Mouse (Mus musculus): ENCODE results near the gene Slc25a21. TPM values are rescaled to one million over a fixed set of nuclear protein-coding genes. Genes with fewer than 3 reads are reported as not detected.

Slc25a21 gene
- polyA plus RNA-seq, 1 experiment from 2014 or later = 0.23 TPM

- WGBS = under 1% methylated on average over 36 of the region's 36 CpGs
- Histone ChIP-seq H3K4me1 (ENCODE audit: control insufficient read depth, insufficient read depth, low read length) (no peaks in the 10 kb centered on the region), H3K27me3 (ENCODE audit: control insufficient read depth, insufficient read depth, low read length) (peaks cover 73% of the 10 kb centered on the region), H3K27ac (ENCODE audit: low read depth, low read length) (no peak overlapping the region), H3K4me3 (ENCODE audit: low read depth, low read length) (no peak overlapping the region), H3K9me3 (ENCODE audit: control insufficient read depth, low read length) (no peaks in the 10 kb centered on the region), H3K36me3 (ENCODE audit: control insufficient read depth, insufficient read depth, low read length) (no peaks in the 10 kb centered on the region), H3K4me2 (ENCODE audit: low read depth, low read length) (no peak overlapping the region), H3K9ac (replicated peaks; ENCODE audit: low read depth, low read length) (no peak overlapping the region)
- 0 out of 2 replicates have a peak, but pooled peaks have one; percentile 18 for ATAC-seq (ENCODE audit: low read depth)
Observed at GRCm38 (mm10) chr12:56697011-56697740, 500.1 kb downstream of the Slc25a21 start.

DNA sequence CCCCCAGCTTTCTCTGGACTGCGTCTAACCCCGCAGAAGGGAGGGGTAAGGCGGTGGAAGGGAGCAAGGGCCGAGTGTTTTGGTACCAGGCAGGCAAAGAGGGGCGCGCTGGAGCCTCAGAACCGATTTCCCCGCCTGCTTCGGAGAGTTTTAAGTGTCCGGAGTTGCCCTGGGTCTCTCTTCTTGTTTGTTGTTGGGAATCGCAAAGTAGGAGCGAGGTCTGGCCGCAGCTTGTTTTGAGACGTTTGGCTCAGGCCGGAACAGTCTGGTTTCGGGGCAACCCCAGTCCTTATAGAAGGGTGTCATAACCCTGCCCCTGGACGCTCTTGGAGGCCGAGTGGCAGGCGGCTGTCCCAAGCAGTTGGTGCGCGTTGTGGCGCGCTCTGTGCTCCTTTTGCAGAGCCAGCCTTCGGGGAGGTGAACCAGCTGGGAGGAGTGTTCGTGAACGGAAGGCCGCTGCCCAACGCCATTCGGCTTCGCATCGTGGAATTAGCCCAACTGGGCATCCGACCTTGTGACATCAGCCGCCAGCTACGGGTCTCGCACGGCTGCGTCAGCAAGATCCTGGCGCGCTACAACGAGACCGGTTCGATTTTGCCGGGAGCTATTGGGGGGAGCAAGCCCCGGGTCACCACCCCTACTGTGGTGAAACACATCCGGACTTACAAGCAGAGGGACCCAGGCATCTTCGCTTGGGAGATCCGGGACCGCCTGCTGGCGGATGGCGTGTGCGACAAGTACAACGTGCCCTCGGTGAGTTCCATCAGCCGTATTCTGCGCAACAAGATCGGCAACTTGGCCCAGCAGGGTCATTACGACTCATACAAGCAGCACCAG is 500.9 kb downstream of the Slc25a21 start:
- Histone ChIP-seq H3K4me2 (ENCODE audit: low read depth, low read length) (no peak overlapping the region), H3K27me3 (ENCODE audit: control insufficient read depth, insufficient read depth, low read length) (peaks cover 76% of the 10 kb centered on the region), H3K9me3 (ENCODE audit: control insufficient read depth, low read length) (no peaks in the 10 kb centered on the region), H3K9ac (replicated peaks; ENCODE audit: low read depth, low read length) (no peak overlapping the region), H3K36me3 (ENCODE audit: control insufficient read depth, insufficient read depth, low read length) (no peaks in the 10 kb centered on the region), H3K27ac (ENCODE audit: low read depth, low read length) (no peak overlapping the region), H3K4me3 (ENCODE audit: low read depth, low read length) (no peak overlapping the region; the same call in 1 of the 2 replicates), H3K4me1 (ENCODE audit: control insufficient read depth, insufficient read depth, low read length) (no peaks in the 10 kb centered on the region)
- 0 out of 2 replicates have a peak, but pooled peaks have one; percentile 19 for ATAC-seq (ENCODE audit: low read depth)
- WGBS = under 1% methylated on average over 56 of the region's 57 CpGs

GRCm38 (mm10) chr12:56695358-56696173 is 501.7 kb downstream of the Slc25a21 start:
- no peaks in the 10 kb centered on the region for H3K9me3 ChIP-seq (ENCODE audit: control insufficient read depth, low read length)
- peak; percentile 83; the same call in 1 of the 2 replicates for ATAC-seq (ENCODE audit: low read depth)
- no peak overlapping the region for H3K9ac ChIP-seq (replicated peaks; ENCODE audit: low read depth, low read length)
- H3K36me3 ChIP-seq (ENCODE audit: control insufficient read depth, insufficient read depth, low read length) = no peaks in the 10 kb centered on the region
- peak overlapping the region; percentile 17; the same call in 1 of the 2 replicates for H3K4me3 ChIP-seq (ENCODE audit: low read depth, low read length)
- H3K4me2 ChIP-seq (ENCODE audit: low read depth, low read length) = peak overlapping the region; percentile 26; the same call in 1 of the 2 replicates
- H3K27ac ChIP-seq (ENCODE audit: low read depth, low read length) = no peak overlapping the region
- H3K4me1 ChIP-seq (ENCODE audit: control insufficient read depth, insufficient read depth, low read length) = no peaks in the 10 kb centered on the region
- H3K27me3 ChIP-seq (ENCODE audit: control insufficient read depth, insufficient read depth, low read length) = peaks cover 73% of the 10 kb centered on the region
- under 1% methylated on average over 41 of the region's 41 CpGs for WGBS

GRCm38 (mm10) chr12:56694936-56695335 is 502.3 kb downstream of the Slc25a21 start:
- H3K4me3 ChIP-seq (ENCODE audit: low read depth, low read length) = no peak overlapping the region
- no peak overlapping the region; the same call in 1 of the 2 replicates for H3K4me2 ChIP-seq (ENCODE audit: low read depth, low read length)

DNA sequence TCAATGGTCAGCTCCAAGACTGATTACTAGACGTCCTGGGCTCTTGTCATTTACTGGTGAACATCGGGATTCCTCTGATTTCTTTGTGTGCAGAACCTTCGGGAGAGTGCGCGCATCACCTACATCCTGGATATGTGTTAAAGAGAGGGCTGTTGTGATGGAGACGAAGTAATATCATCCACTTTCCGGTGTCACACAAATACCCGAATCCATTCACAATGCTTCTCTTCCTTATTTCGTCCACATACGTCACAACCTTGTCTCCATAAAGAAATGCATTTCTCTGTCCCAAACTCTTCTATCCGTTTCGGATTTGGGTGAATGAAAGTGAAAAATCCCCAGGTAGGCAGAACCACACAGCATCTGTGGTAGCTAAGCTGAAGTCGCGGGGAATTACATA is 502.9 kb downstream of the Slc25a21 start:
- Histone ChIP-seq H3K9me3 (ENCODE audit: control insufficient read depth, low read length) (no peaks in the 10 kb centered on the region), H3K4me3 (ENCODE audit: low read depth, low read length) (no peak overlapping the region), H3K27me3 (ENCODE audit: control insufficient read depth, insufficient read depth, low read length) (peaks cover 73% of the 10 kb centered on the region), H3K4me2 (ENCODE audit: low read depth, low read length) (no peak overlapping the region), H3K4me1 (ENCODE audit: control insufficient read depth, insufficient read depth, low read length) (no peaks in the 10 kb centered on the region), H3K9ac (replicated peaks; ENCODE audit: low read depth, low read length) (no peak overlapping the region), H3K27ac (ENCODE audit: low read depth, low read length) (no peak overlapping the region), H3K36me3 (ENCODE audit: control insufficient read depth, insufficient read depth, low read length) (no peaks in the 10 kb centered on the region)
- no peak for ATAC-seq (ENCODE audit: low read depth)
- WGBS = 3% methylated on average over 14 of the region's 14 CpGs

More at GRCm38 (mm10) chr12:56694936-56695335, 502.3 kb downstream of the Slc25a21 start:
- H3K27ac ChIP-seq (ENCODE audit: low read depth, low read length) = no peak overlapping the region
- peaks cover 73% of the 10 kb centered on the region for H3K27me3 ChIP-seq (ENCODE audit: control insufficient read depth, insufficient read depth, low read length)
- WGBS = under 1% methylated on average over 11 of the region's 11 CpGs
- H3K9me3 ChIP-seq (ENCODE audit: control insufficient read depth, low read length) = no peaks in the 10 kb centered on the region
- H3K4me1 ChIP-seq (ENCODE audit: control insufficient read depth, insufficient read depth, low read length) = no peaks in the 10 kb centered on the region
- no peaks in the 10 kb centered on the region for H3K36me3 ChIP-seq (ENCODE audit: control insufficient read depth, insufficient read depth, low read length)
- no peak for ATAC-seq (ENCODE audit: low read depth)
- H3K9ac ChIP-seq (replicated peaks; ENCODE audit: low read depth, low read length) = no peak overlapping the region

DNA sequence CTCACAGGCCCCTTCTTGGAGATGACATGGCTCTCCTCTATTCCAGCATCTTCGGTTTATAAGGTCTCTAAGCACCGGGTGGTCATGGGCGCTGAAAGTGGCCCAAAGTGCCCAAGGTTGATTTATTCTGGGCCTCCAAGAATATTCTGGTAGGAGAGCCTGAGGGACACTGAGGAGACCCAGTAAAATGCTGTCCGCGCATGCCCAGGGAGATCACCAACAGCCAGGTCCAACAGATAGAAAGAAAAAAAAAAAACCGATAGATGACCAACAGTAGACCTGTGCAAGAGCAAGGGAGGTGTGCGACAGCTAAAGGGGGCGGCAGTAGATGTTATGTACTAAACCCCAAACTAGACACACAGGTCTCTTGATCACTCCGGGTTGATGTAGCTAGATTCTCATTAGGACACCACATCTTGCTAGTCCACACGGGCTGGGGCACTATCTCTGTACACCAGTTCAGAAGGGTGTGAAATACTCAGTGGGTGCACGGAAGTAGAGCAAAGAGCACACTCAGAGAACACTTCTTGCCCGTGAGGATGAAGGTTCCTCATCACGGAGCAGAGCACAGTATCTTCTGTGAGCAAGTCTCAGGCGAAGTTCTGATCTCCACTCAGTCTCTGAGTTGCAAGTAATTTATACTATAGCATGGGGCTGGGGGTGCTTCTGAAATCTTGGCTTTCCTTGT is 503.7 kb downstream of the Slc25a21 start:
- Histone ChIP-seq H3K36me3 (ENCODE audit: control insufficient read depth, insufficient read depth, low read length) (no peaks in the 10 kb centered on the region), H3K27me3 (ENCODE audit: control insufficient read depth, insufficient read depth, low read length) (peaks cover 73% of the 10 kb centered on the region), H3K9me3 (ENCODE audit: control insufficient read depth, low read length) (no peaks in the 10 kb centered on the region), H3K4me2 (ENCODE audit: low read depth, low read length) (no peak overlapping the region), H3K4me1 (ENCODE audit: control insufficient read depth, insufficient read depth, low read length) (no peaks in the 10 kb centered on the region), H3K9ac (replicated peaks; ENCODE audit: low read depth, low read length) (no peak overlapping the region), H3K4me3 (ENCODE audit: low read depth, low read length) (no peak overlapping the region), H3K27ac (ENCODE audit: low read depth, low read length) (no peak overlapping the region)
- ATAC-seq (ENCODE audit: low read depth) = no peak
- 6% methylated on average over 14 of the region's 14 CpGs for WGBS

GRCm38 (mm10) chr12:56692536-56692935 is 504.7 kb downstream of the Slc25a21 start:
- ATAC-seq (ENCODE audit: low read depth) = no peak
- Histone ChIP-seq H3K4me2 (ENCODE audit: low read depth, low read length) (no peak overlapping the region), H3K4me3 (ENCODE audit: low read depth, low read length) (no peak overlapping the region), H3K36me3 (ENCODE audit: control insufficient read depth, insufficient read depth, low read length) (no peaks in the 10 kb centered on the region), H3K9me3 (ENCODE audit: control insufficient read depth, low read length) (no peaks in the 10 kb centered on the region), H3K9ac (replicated peaks; ENCODE audit: low read depth, low read length) (no peak overlapping the region), H3K27ac (ENCODE audit: low read depth, low read length) (no peak overlapping the region), H3K27me3 (ENCODE audit: control insufficient read depth, insufficient read depth, low read length) (peaks cover 75% of the 10 kb centered on the region), H3K4me1 (ENCODE audit: control insufficient read depth, insufficient read depth, low read length) (no peaks in the 10 kb centered on the region)
- WGBS = 2% methylated on average over 19 of the region's 19 CpGs

DNA sequence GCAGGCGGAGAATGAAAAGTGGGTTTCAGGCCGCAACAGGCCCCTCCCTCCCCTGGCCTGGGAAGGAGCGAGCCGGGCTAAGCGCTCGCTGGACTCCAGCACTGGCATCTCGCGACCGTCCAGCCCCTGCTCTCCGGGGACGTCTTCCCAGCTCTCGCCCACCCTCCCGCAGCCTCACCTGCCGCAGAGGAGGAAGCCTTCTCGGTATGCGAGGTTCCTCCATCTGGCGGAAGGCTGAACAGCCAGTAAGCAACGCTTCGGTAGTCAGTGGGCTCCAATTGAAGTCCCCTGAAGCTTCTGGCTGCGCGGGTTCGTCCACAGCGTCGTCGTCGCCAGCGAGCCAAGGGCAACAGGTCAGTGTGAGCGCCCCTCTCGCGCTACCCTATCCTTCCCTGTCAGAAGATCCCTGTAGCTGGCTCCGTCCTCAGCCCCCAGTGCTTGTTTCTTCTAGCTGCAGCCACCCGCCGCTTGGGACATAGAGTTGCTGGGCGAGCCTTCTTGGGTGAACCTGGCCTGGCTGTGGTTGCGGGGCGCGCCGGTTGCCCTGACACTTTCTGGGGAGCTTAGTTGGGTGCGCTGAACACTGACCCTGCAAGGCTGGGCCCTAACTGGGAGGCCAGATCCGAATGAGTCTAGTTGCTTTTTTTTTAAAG is 505.7 kb downstream of the Slc25a21 start, which contains the start of gene Pax9:
Gene Pax9, plus strand, starts transcription at position 341 of the 653 bp plus-strand sequence.
- ATAC-seq (ENCODE audit: low read depth) = no peak
- Histone ChIP-seq H3K27me3 (ENCODE audit: control insufficient read depth, insufficient read depth, low read length) (peaks cover 74% of the 10 kb centered on the region), H3K4me2 (ENCODE audit: low read depth, low read length) (no peak within 1 kb of the TSS), H3K9me3 (ENCODE audit: control insufficient read depth, low read length) (no peaks in the 10 kb centered on the region), H3K4me3 (ENCODE audit: low read depth, low read length) (no peak within 1 kb of the TSS), H3K4me1 (ENCODE audit: control insufficient read depth, insufficient read depth, low read length) (no peaks in the 10 kb centered on the region), H3K36me3 (ENCODE audit: control insufficient read depth, insufficient read depth, low read length) (no peaks in the 10 kb centered on the region), H3K9ac (replicated peaks; ENCODE audit: low read depth, low read length) (no peak within 1 kb of the TSS), H3K27ac (ENCODE audit: low read depth, low read length) (no peak within 1 kb of the TSS)
- WGBS = 1% methylated on average over 35 of the region's 40 CpGs

All from neural tube, embryonic 14.5 days (tissue).